21 mouse cellular contexts compared by ENCODE assay signal in the genomic region with DNA sequence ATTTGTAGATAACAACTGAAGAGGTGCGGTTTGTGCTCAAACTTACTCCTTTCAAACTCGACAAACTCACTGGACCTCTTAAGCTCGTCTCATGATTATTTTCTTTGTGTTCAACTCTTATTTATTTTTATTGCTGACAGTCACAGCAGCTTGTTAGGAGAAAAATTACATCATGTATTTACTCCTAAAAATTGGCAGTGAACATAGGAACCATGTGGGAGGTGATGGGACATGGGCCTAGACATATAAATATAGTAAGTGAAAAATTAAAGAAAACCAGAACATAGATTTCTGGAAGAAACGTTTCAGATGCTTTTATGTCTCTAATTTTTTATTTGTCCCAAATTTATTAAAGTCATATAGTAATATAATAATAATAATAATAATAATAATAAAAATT.
DNase-seq lines count a peak whose midpoint lies in the region; ATAC-seq and TF ChIP-seq lines count a peak whose summit lies in the region.
"Had no signal": no experiment of that assay in that cellular context is flagged by ENCODE, and none has a peak within 500 bp of the region (broad histone marks: within the 10 kb centered on the region; RNA-seq: fewer than 3 reads in every experiment).

No protein-coding gene starts in this region.

- WGBS in forebrain, embryonic 14.5 days = 70% methylated on average over 4 of the region's 4 CpGs
- WGBS in forebrain, embryonic 13.5 days = 80% methylated on average over 4 of the region's 4 CpGs
- WGBS in kidney, postnatal 0 days = 69% methylated on average over 4 of the region's 4 CpGs
- WGBS in kidney, embryonic 16.5 days = 57% methylated on average over 4 of the region's 4 CpGs
- 40% methylated on average over 4 of the region's 4 CpGs for WGBS in lung, embryonic 15.5 days

- no peaks in the 10 kb centered on the region for H3K9me3 ChIP-seq in forebrain, embryonic 14.5 days (replicated peaks; ENCODE audit: control insufficient read depth, low read length)
- no peaks in the 10 kb centered on the region for H3K9me3 ChIP-seq in forebrain, embryonic 13.5 days (replicated peaks)
- no peaks in the 10 kb centered on the region for H3K9me3 ChIP-seq in kidney, postnatal 0 days (replicated peaks; ENCODE audit: low read length)
- 0 out of 2 replicates have a peak, but pooled peaks cover 2% of the 10 kb centered on the region for H3K9me3 ChIP-seq in kidney, embryonic 16.5 days (ENCODE audit: low read length)
- H3K9me3 ChIP-seq in lung, embryonic 15.5 days = no peaks in the 10 kb centered on the region
- H3K9me3 ChIP-seq: embryonic facial prominence, embryonic 12.5 days; embryonic facial prominence, embryonic 15.5 days; hindbrain, embryonic 15.5 days had no signal

- peak; percentile 49 for DNase-seq in forebrain, embryonic 14.5 days (ENCODE audit: low spot score)
- peak; percentile 22 for DNase-seq in kidney, postnatal 0 days (ENCODE audit: low spot score)
- DNase-seq in lung, adult 18-20 months = no peak
- peak; percentile 16 for DNase-seq in adipocyte (ENCODE audit: low spot score)
- no peak for DNase-seq in left cerebral cortex, adult 8-10 months (ENCODE audit: low spot score in 2 of 2)
- DNase-seq: adrenal gland, postnatal 10 days; adrenal gland, postnatal 36 days; cerebellum, adult 11-12 months; cerebellum, adult 8-10 months; gastrocnemius, adult 2 months; gastrocnemius, postnatal 14 days; heart, adult 11 months had no signal

- H3K9ac ChIP-seq in forebrain, embryonic 14.5 days (ENCODE audit: low read length) = no peak overlapping the region
- H3K9ac ChIP-seq in forebrain, embryonic 13.5 days = no peak overlapping the region
- no peak overlapping the region for H3K9ac ChIP-seq in kidney, postnatal 0 days (ENCODE audit: low read depth, low read length)
- no peak overlapping the region for H3K9ac ChIP-seq in kidney, embryonic 16.5 days (replicated peaks; ENCODE audit: low read length)
- no peak overlapping the region for H3K9ac ChIP-seq in lung, embryonic 15.5 days
- H3K9ac ChIP-seq: embryonic facial prominence, embryonic 12.5 days; embryonic facial prominence, embryonic 15.5 days; hindbrain, embryonic 12.5 days; hindbrain, embryonic 15.5 days had no signal

- no peak overlapping the region for H3K4me3 ChIP-seq in forebrain, embryonic 14.5 days (ENCODE audit: low read depth, low read length)
- no peak overlapping the region for H3K4me3 ChIP-seq in forebrain, embryonic 13.5 days
- H3K4me3 ChIP-seq in kidney, postnatal 0 days (replicated peaks; ENCODE audit: low read depth, low read length) = no peak overlapping the region
- H3K4me3 ChIP-seq in kidney, embryonic 16.5 days (ENCODE audit: low read length) = no peak overlapping the region
- H3K4me3 ChIP-seq in lung, embryonic 15.5 days = no peak overlapping the region
- H3K4me3 ChIP-seq: embryonic facial prominence, embryonic 12.5 days; embryonic facial prominence, embryonic 15.5 days; gastrocnemius, adult 2 months; hindbrain, embryonic 12.5 days; hindbrain, embryonic 15.5 days had no signal

- no peak overlapping the region for H3K27ac ChIP-seq in forebrain, embryonic 14.5 days (ENCODE audit: low read depth, low read length)
- H3K27ac ChIP-seq in forebrain, embryonic 13.5 days = no peak overlapping the region
- H3K27ac ChIP-seq in kidney, postnatal 0 days = no peak overlapping the region
- no peak overlapping the region for H3K27ac ChIP-seq in kidney, embryonic 16.5 days (ENCODE audit: low read length)
- H3K27ac ChIP-seq in lung, embryonic 15.5 days = 0 out of 2 replicates have a peak overlapping the region, but pooled peaks have one; percentile 18
- H3K27ac ChIP-seq: embryonic facial prominence, embryonic 12.5 days; embryonic facial prominence, embryonic 15.5 days; gastrocnemius, adult 2 months; hindbrain, embryonic 12.5 days; hindbrain, embryonic 15.5 days had no signal

- no peak overlapping the region for H3K4me2 ChIP-seq in forebrain, embryonic 14.5 days (ENCODE audit: low read length)
- H3K4me2 ChIP-seq in forebrain, embryonic 13.5 days = no peak overlapping the region
- no peak overlapping the region for H3K4me2 ChIP-seq in kidney, postnatal 0 days (ENCODE audit: low read length)
- no peak overlapping the region for H3K4me2 ChIP-seq in kidney, embryonic 16.5 days (replicated peaks; ENCODE audit: low read depth, low read length)
- H3K4me2 ChIP-seq in lung, embryonic 15.5 days = no peak overlapping the region
- H3K4me2 ChIP-seq: embryonic facial prominence, embryonic 12.5 days; embryonic facial prominence, embryonic 15.5 days; heart, embryonic 11.5 days; hindbrain, embryonic 12.5 days; hindbrain, embryonic 15.5 days had no signal

- ATAC-seq in forebrain, embryonic 14.5 days = no peak
- no peak for ATAC-seq in forebrain, embryonic 13.5 days
- no peak for ATAC-seq in kidney, postnatal 0 days (replicated peaks; ENCODE audit: low FRiP score, low read depth)
- no peak for ATAC-seq in kidney, embryonic 16.5 days (ENCODE audit: low FRiP score, low TSS enrichment)
- no peak; the same call in 1 of the 2 replicates for ATAC-seq in lung, embryonic 15.5 days (ENCODE audit: borderline replicate concordance, extremely low read depth, low FRiP score, low TSS enrichment)
- ATAC-seq: activated CD4-positive, CD25-positive, alpha-beta regulatory T cell, adult 4 months had no signal

- no peaks in the 10 kb centered on the region for H3K36me3 ChIP-seq in forebrain, embryonic 14.5 days (ENCODE audit: control insufficient read depth, insufficient read depth, low read length)
- no peaks in the 10 kb centered on the region for H3K36me3 ChIP-seq in forebrain, embryonic 13.5 days (ENCODE audit: poor library complexity, severe bottlenecking)
- no peaks in the 10 kb centered on the region for H3K36me3 ChIP-seq in kidney, postnatal 0 days (ENCODE audit: insufficient read depth, low read length)
- H3K36me3 ChIP-seq in kidney, embryonic 16.5 days (ENCODE audit: insufficient read depth, low read length) = no peaks in the 10 kb centered on the region
- no peaks in the 10 kb centered on the region for H3K36me3 ChIP-seq in lung, embryonic 15.5 days
- H3K36me3 ChIP-seq: embryonic facial prominence, embryonic 12.5 days; embryonic facial prominence, embryonic 15.5 days; hindbrain, embryonic 12.5 days; hindbrain, embryonic 15.5 days had no signal

- no peaks in the 10 kb centered on the region for H3K27me3 ChIP-seq in forebrain, embryonic 14.5 days (replicated peaks; ENCODE audit: control insufficient read depth, insufficient read depth, low read length)
- H3K27me3 ChIP-seq in forebrain, embryonic 13.5 days = no peaks in the 10 kb centered on the region
- no peaks in the 10 kb centered on the region for H3K27me3 ChIP-seq in kidney, postnatal 0 days (ENCODE audit: insufficient read depth, low read length)
- H3K27me3 ChIP-seq in kidney, embryonic 16.5 days (ENCODE audit: insufficient read depth, low read length) = no peaks in the 10 kb centered on the region
- no peaks in the 10 kb centered on the region for H3K27me3 ChIP-seq in lung, embryonic 15.5 days
- H3K27me3 ChIP-seq: embryonic facial prominence, embryonic 12.5 days; embryonic facial prominence, embryonic 15.5 days; hindbrain, embryonic 12.5 days; hindbrain, embryonic 15.5 days had no signal

- H3K4me1 ChIP-seq in forebrain, embryonic 14.5 days (ENCODE audit: control insufficient read depth, insufficient read depth, low read length) = no peaks in the 10 kb centered on the region
- no peaks in the 10 kb centered on the region for H3K4me1 ChIP-seq in forebrain, embryonic 13.5 days
- H3K4me1 ChIP-seq in kidney, postnatal 0 days (replicated peaks; ENCODE audit: insufficient read depth, low read length) = no peaks in the 10 kb centered on the region
- no peaks in the 10 kb centered on the region for H3K4me1 ChIP-seq in kidney, embryonic 16.5 days (ENCODE audit: insufficient read depth, low read length)
- H3K4me1 ChIP-seq in lung, embryonic 15.5 days = peaks cover 10% of the 10 kb centered on the region
- H3K4me1 ChIP-seq: embryonic facial prominence, embryonic 12.5 days; embryonic facial prominence, embryonic 15.5 days; hindbrain, embryonic 12.5 days; hindbrain, embryonic 15.5 days had no signal

- TF ChIP-seq CTCF in kidney, postnatal 0 days (IDR thresholded peaks at IDR 0.05; ENCODE audit: low read depth) = no peak

Comparison
In these comparisons a context has a peak if more than half of its experiments do, and no peak if none do; other contexts are left out.
1. DNase-seq: peak in forebrain, embryonic 14.5 days (single experiment), kidney, postnatal 0 days (single experiment) and adipocyte (single experiment); none in lung, adult 18-20 months (0 of 2) and left cerebral cortex, adult 8-10 months (0 of 2).